Mouse (Mus musculus) erythroblast, embryonic 14.5 days (primary cell): ENCODE data around the gene Dnah9.

Source experiments
- GATA1 ChIP-seq: IDR thresholded peaks from 2 replicates; pipeline ENCODE4 v1.6.1; 2012; ENCODE audit warnings: low read length, inconsistent platforms, mixed read lengths
- TAL1 ChIP-seq: IDR thresholded peaks from 3 replicates; pipeline ENCODE4 v1.6.1; 2012; ENCODE audit warnings: low read length, inconsistent platforms, mixed read lengths

GRCm38 (mm10) chr11:65806321-65806904 lies 361.9 kb downstream of the Dnah9 start:
- no peak for TF ChIP-seq GATA1
- no peak for TF ChIP-seq TAL1
